Mouse (Mus musculus) ES-E14 (cell line): ENCODE data around the gene Fuca2. TPM values are rescaled to one million over a fixed set of nuclear protein-coding genes. Genes with fewer than 3 reads are reported as not detected.

Experiments
- DNase-seq: peaks from one replicate; pipeline ENCODE4 v3.0.0-alpha.2; 2013; ENCODE audit warnings: low read depth, low spot score
- H3K27ac ChIP-seq: 2 replicates; pipeline ENCODE4 v1.5.1; 2012; ENCODE audit warnings: low read depth, mild to moderate bottlenecking, low read length, moderate library complexity, mixed read lengths; ENCODE audit not compliant: poor library complexity, insufficient read depth, severe bottlenecking
- H3K36me3 ChIP-seq: 2 replicates; pipeline ENCODE4 v1.6.1; 2012; ENCODE audit warnings: mild to moderate bottlenecking, low read length, moderate library complexity, mixed read lengths; ENCODE audit not compliant: control insufficient read depth, poor library complexity, insufficient read depth, severe bottlenecking
- H3K4me1 ChIP-seq, 2 experiments: fragments of 150-350 bp in 1 of 2; sonication (generic) in 1 of 2; 2 replicates each; pipeline ENCODE4 v1.6.1; 2012; ENCODE audit warnings: low read length in 2 of 2, mild to moderate bottlenecking in 1 of 2, mixed read lengths in 1 of 2; ENCODE audit not compliant: control insufficient read depth in 2 of 2, insufficient read depth in 2 of 2, poor library complexity in 1 of 2
- H3K4me3 ChIP-seq, 2 experiments: fragments of 150-350 bp in 1 of 2; sonication (generic) in 1 of 2; 2 replicates each; pipeline ENCODE4 v1.5.1; 2012; ENCODE audit warnings: low read length in 2 of 2, low read depth in 1 of 2, mild to moderate bottlenecking in 1 of 2, mixed read lengths in 1 of 2; ENCODE audit not compliant: insufficient read depth in 1 of 2, poor library complexity in 1 of 2, severe bottlenecking in 1 of 2
- H3K9ac ChIP-seq: 2 replicates; pipeline ENCODE4 v1.6.1; 2012; ENCODE audit warnings: low read depth, mild to moderate bottlenecking, low read length, mixed read lengths; ENCODE audit not compliant: poor library complexity, insufficient read depth, severe bottlenecking
- H3K9me3 ChIP-seq: fragments of 150-350 bp; sonication (generic); 2 replicates; pipeline ENCODE4 v1.6.1; 2012; ENCODE audit warnings: low read depth, mild to moderate bottlenecking, low read length; ENCODE audit not compliant: control insufficient read depth, insufficient read depth
- CHD2 ChIP-seq: IDR thresholded peaks from 2 replicates; pipeline ENCODE4 v1.6.1; 2014; ENCODE audit warnings: mild to moderate bottlenecking, low read depth, low read length, inconsistent platforms
- HCFC1 ChIP-seq: IDR thresholded peaks from 2 replicates; pipeline ENCODE4 v1.6.1; 2012; ENCODE audit warnings: low read length, inconsistent platforms, borderline replicate concordance; ENCODE audit not compliant: insufficient read depth
- MAFK ChIP-seq: IDR thresholded peaks from 2 replicates; pipeline ENCODE4 v1.6.1; 2014; ENCODE audit warnings: mild to moderate bottlenecking, low read depth, low read length, inconsistent platforms; ENCODE audit not compliant: insufficient read depth
- ZC3H11A ChIP-seq: IDR thresholded peaks from 2 replicates; pipeline ENCODE4 v1.6.1; 2012; ENCODE audit warnings: low read depth, mild to moderate bottlenecking, inconsistent platforms, low read length, borderline replicate concordance
- ZNF384 ChIP-seq: IDR thresholded peaks from 2 replicates; pipeline ENCODE4 v1.6.1; 2012; ENCODE audit warnings: low read depth, low read length, inconsistent platforms
- in situ Hi-C, 2 experiments: fragments of 600-800 bp; cut with MboI; formaldehyde crosslinking; loops; one replicate each; pipeline ENCODE4 v1.15.1; 2025; ENCODE audit warnings: low sequenced_read_pairs in 2 of 2, inconsistent platforms in 1 of 2; ENCODE audit not compliant: unreplicated experiment in 2 of 2
- total RNA-seq: library from RNA; depleted of rRNA; stranded (reverse); fragments of 300-350 nt; gene quantifications from 2 replicates; pipeline ENCODE4 v1.2.3, GENCODE M21; 2012; rRNA removed

The Fuca2 gene
- total RNA-seq, 1 experiment: 11.6 TPM

DNA sequence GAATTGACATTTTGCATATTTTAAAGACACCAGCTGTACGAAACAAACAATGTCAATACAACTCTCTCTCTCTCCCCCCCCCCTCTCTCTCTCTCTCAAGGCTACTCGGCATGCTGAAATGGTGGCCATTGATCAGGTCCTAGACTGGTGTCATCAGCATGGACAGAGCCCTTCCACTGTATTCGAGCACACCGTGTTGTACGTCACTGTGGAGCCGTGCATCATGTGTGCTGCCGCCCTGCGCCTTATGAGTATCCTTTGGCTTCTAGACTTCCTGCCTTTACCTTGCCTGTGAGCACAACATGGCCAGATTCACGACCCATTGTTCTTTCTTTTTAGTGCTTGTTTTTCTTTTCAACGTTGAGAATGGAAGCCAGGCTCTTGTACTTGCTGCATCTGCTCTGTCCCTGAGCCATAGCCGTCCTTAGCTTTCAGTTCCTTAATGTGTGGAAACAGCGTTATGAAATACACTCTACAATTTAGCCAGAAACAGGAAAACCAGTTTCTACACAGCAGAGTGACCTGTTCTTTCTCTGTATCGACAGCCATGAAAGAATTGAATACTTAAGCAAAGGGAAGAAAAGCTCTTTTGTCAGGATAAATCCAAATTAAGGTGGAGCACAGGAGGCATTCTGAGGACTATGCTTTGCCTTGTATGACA is 60.8 kb downstream of the Fuca2 start:
- Histone ChIP-seq H3K36me3 (peaks cover 30% of the 10 kb centered on the region), H3K27ac (no peak overlapping the region), H3K4me1 (no peaks in the 10 kb centered on the region), H3K9ac (no peak overlapping the region), H3K9me3 (0 out of 2 replicates have a peak, but pooled peaks cover 6% of the 10 kb centered on the region), H3K4me3 (no peak overlapping the region)
- DNase-seq: no peak
- in situ Hi-C loops: loop anchor here (25.0 kb wide), 1 partner anchor 827 kb away; no protein-coding TSS in a partner anchor
- TF ChIP-seq CHD2 (no peak), MAFK (no peak), ZC3H11A (no peak), HCFC1 (no peak), ZNF384 (no peak)

DNA sequence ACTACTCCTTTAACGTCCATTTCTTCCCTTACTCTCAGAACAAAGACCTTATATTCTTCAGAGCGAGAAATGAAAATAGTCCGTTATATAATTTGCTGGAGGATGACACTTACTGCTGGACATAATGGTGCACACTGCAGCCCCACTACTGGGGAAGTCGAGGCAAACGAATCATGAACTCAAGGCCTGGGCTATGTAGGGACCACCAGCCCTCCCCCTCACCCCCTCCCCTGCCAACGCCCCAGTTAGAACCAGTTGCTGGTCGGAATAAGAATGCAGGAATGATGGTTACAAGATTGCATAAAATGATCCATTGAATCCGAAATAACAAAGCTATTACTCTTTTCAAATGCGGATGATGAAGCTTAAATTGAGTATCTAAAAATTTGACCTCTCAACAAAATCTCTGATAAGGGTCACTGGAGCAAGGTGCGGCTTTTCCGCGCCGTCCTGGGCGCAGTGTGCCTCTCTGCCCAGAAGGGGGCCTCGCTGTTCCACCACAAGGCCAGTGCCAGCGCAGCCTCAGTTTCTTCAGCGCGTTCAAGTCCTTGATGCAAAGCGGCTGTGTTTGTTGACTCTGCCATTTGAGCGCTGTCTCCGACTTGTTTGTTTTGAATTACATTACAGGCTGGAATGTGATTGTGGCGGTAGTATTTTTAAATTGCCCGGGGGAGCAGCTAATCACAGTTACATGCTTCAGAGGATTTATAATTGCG is 65.2 kb downstream of the Fuca2 start:
- H3K36me3 ChIP-seq: peaks cover 27% of the 10 kb centered on the region
- H3K27ac ChIP-seq: no peak overlapping the region
- H3K4me1 ChIP-seq: no peaks in the 10 kb centered on the region
- no peak for DNase-seq
- 0 out of 2 replicates have a peak, but pooled peaks cover 6% of the 10 kb centered on the region for H3K9me3 ChIP-seq
- no peak for TF ChIP-seq ZNF384
- no peak for TF ChIP-seq CHD2
- TF ChIP-seq HCFC1: no peak
- 0 out of 2 replicates have a peak, but pooled peaks have one; percentile 27 for TF ChIP-seq MAFK
- peak; percentile 90 for TF ChIP-seq ZC3H11A
- no peak overlapping the region for H3K4me3 ChIP-seq
- H3K9ac ChIP-seq: no peak overlapping the region
- in situ Hi-C loops: loop anchor here (25.0 kb wide), 1 partner anchor 823 kb away; no protein-coding TSS in a partner anchor

DNA sequence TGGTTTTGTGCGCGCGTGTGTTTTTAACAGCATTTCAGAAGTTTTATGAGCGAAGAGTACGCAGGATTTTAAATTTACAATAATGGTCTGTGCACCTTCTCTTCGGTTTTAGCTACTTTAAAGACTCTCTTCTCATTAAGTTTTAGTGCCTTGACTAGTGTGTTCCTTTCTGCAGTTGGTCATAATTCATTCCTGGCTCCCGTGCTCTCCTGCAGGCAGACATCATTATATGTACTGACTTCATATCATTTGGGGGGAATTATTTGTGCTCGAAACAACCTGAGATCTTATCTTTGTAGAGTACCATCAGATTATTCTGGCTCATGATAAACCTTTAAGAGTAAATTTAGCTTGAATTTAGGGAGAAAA is 65.7 kb downstream of the Fuca2 start:
- in situ Hi-C loops: loop anchor here (25.0 kb wide), 1 partner anchor 822 kb away; no protein-coding TSS in a partner anchor
- TF ChIP-seq ZNF384 (no peak), HCFC1 (no peak), ZC3H11A (no peak), MAFK (no peak), CHD2 (no peak)
- H3K4me3 ChIP-seq: no peak overlapping the region

DNA sequence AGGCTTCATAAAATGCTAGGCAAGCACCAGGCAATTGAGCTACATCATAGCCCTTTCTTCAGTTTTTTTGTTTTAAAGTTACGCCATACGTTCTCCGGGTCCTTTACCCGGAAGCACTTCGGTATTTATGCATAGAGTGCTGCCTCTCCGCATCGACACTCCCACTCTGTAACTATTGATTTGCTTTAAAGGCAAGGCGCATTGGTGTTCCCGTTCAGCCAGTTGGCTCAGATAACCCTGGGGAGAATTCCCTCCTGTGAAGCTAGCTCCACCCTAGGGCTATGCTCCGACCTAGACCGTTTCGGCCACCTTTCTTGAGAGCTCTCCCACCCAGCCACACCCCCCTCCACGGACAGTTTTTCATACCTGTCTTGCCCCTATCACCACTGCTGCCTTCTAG is 67.1 kb downstream of the Fuca2 start:
- in situ Hi-C loops: loop anchor here (25.0 kb wide), 1 partner anchor 821 kb away; no protein-coding TSS in a partner anchor
- no peak overlapping the region for H3K27ac ChIP-seq

More for the DNA sequence above, 65.7 kb downstream of the Fuca2 start:
- Histone ChIP-seq H3K36me3 (peaks cover 26% of the 10 kb centered on the region), H3K9ac (no peak overlapping the region), H3K4me1 (no peaks in the 10 kb centered on the region), H3K9me3 (0 out of 2 replicates have a peak, but pooled peaks cover 6% of the 10 kb centered on the region), H3K27ac (no peak overlapping the region)
- no peak for DNase-seq

More for the DNA sequence above, 67.1 kb downstream of the Fuca2 start:
- H3K9ac ChIP-seq: no peak overlapping the region
- peaks cover 17% of the 10 kb centered on the region for H3K36me3 ChIP-seq
- no peak for DNase-seq
- H3K9me3 ChIP-seq: 0 out of 2 replicates have a peak, but pooled peaks cover 4% of the 10 kb centered on the region
- no peaks in the 10 kb centered on the region for H3K4me1 ChIP-seq
- H3K4me3 ChIP-seq: no peak overlapping the region
- TF ChIP-seq MAFK (no peak), ZNF384 (no peak), ZC3H11A (no peak), CHD2 (no peak), HCFC1 (no peak)

Other genes starting within 250 kb of the Fuca2 start
- gene Phactr2, start 25.1 kb upstream of the Fuca2 start, total RNA-seq: 2.1 and 2.2 TPM in 2 replicates
- gene Adat2, start 53.4 kb downstream of the Fuca2 start, total RNA-seq: 14.4 and 15.1 TPM in 2 replicates
- gene Pex3, start 53.6 kb downstream of the Fuca2 start, total RNA-seq: 14.8 and 17.5 TPM in 2 replicates